Mouse (Mus musculus) ovary, postnatal 36 days (tissue): ENCODE measurements around the gene Msi1.

ENCODE experiments used
- DNase-seq: peaks from one replicate; pipeline ENCODE4 v3.0.0; 2022; ENCODE audit warnings: low spot score, mixed read lengths

Gene Msi1

GRCm38 (mm10) chr5:115469791-115470190, 40.4 kb downstream of the Msi1 start:
- DNase-seq = no peak

GRCm38 (mm10) chr5:115470766-115471531, 41.5 kb downstream of the Msi1 start:
- peak; percentile 55 for DNase-seq

DNA sequence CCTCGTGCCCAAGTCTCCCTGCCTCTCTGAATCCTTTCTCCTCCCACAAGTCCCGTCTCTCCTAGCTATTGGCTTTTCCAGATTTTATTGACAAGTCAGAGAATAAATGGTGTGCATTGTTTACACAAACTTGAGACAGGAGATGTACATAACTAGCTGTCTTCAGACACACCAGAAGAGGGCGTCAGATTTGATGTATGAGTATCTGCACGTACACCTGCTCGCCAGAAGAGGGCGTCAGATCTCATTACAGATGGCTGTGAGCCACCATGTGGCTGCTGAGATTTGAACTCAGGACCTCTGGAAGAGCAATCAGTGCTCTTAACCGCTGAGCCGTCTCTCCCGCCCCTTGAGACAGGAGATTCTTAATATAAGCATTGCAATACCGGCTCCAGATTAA, 43.8 kb downstream of the Msi1 start:
- no peak for DNase-seq

DNA sequence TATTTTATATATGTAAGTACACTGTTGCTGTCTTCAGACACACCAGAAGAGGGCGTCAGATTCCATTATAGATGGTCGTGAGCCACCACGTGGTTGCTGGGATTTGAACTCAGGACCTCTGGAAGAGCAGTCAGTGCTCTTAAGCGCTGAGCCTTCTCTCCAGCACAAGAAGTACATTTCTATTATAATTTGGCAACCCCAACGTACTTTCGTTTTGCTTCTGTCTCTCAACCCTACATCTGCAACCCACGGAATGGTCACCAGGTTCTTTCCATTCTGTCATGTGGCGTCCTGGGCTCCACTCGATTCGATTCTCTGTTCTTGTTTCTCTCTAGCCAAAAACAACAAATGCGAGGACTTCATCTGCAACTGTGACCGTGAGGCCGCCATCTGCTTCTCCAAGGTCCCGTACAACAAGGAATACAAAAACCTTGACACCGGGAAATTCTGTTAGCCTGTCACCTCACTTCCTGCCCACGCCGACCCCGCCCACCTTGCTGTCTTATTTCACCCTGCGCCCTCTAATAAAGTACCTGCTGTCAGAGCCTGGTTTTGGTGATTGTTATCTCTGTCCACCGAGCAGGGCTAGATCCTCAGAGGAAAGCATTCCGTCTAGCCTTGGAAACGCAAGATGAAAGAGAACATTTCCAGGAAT, 44.9 kb downstream of the Msi1 start:
- no peak for DNase-seq

- no peak for DNase-seq
These were observed 46.1 kb downstream of the Msi1 start for GRCm38 (mm10) chr5:115475337-115476106.

DNA sequence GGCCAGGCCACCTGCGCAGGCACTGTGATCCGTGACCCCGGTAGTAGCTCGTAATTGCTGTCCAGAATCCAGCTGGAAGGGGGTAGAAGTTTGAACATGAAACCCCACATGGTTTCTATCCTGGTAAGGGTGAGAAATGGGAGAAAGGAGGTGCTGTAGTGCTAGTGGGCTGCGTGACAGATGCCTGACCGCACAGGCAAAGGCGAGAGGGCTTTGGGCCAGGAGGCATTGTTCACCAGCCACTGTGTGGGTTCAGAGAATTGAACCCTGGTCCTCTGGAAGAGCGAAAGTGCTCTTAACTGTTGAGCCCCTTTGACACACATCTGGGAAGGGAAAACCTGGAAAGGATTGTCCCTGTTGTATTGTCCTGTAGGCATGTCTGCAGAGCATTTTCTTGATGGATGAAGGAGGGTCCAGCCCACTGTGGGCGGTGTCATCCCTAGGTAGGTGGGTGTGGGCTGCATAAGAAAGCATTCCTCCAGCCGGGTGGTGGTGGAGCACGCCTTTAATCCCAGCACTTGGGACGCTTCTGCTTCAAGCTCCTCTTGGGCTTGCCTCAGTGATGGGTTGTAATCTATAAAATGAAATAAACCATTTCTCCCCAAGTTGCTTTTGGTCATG, 46.8 kb downstream of the Msi1 start:
- DNase-seq = no peak

DNA sequence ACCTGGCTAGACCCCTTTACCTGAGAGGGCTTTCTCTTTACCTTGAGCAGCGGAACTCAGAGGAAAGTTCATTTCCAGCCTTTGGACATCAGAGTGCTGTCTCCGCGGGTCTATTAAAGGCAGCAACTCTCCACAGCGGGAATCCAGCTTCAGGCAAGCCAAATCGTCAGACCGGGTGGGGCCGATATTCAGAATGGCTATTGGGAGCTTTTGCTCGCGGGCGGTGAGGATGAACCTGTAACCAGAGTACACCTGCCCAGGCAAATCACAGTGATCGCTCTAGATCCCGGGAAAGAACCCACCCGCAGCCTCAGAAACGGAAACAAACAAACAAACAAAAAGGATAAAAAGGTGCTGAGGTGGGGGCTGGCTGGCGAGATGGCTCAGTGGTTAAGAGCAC, 50.2 kb downstream of the Msi1 start:
- no peak for DNase-seq

DNA sequence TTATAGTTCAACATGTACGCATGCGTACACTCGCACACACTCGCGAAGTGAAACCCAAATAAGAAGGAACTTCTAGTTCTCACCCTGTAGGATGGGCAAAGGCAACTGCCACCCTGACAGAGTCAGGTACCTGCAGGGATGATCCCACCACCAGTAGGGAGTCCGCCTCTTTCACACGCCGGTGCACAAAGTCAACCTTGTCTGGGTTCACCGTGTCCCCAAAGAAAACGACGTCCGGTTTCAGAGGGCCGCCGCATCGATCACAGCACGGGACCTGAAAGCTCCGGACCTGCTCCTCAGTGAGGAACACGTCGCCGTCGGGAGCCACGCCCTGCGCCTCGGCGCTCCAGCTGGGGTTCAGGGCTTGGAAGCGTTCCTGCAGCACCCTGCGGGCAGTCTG, 50.7 kb downstream of the Msi1 start:
- no peak for DNase-seq

GRCm38 (mm10) chr5:115482390-115483265, 53.2 kb downstream of the Msi1 start:
- no peak for DNase-seq

- no peak for DNase-seq
These were observed 54.0 kb downstream of the Msi1 start for GRCm38 (mm10) chr5:115483385-115483784.

GRCm38 (mm10) chr5:115483947-115484920, 54.8 kb downstream of the Msi1 start, which contains the start of gene Sirt4:
Sirt4 (minus strand) TSS chr5:115484725.
- peak; percentile 69 for DNase-seq

- DNase-seq = no peak
These were observed 55.6 kb downstream of the Msi1 start for GRCm38 (mm10) chr5:115484996-115485395.

GRCm38 (mm10) chr5:115485489-115486205, 56.2 kb downstream of the Msi1 start:
- no peak for DNase-seq

DNA sequence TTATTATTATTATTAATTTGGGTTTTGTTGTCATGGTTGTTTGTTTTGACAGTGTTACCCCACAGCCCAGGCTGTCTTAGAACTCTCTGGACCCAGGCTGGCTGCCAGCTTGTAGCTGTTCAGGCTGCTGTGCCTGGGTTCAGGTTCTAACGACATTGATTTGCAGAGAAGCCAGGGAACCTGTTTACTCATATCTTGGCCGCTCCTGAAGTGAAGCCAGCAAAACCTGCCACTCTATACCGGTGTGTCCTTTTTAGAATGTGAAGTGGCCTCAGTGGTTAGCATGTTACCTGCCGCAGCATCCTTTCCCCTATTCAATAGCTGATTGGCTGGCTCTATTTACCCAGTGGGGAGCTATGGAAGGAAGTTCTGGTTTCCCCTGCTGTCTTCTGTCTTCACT, 57.3 kb downstream of the Msi1 start:
- DNase-seq = no peak

GRCm38 (mm10) chr5:115487353-115487752, 58.0 kb downstream of the Msi1 start:
- no peak for DNase-seq

DNA sequence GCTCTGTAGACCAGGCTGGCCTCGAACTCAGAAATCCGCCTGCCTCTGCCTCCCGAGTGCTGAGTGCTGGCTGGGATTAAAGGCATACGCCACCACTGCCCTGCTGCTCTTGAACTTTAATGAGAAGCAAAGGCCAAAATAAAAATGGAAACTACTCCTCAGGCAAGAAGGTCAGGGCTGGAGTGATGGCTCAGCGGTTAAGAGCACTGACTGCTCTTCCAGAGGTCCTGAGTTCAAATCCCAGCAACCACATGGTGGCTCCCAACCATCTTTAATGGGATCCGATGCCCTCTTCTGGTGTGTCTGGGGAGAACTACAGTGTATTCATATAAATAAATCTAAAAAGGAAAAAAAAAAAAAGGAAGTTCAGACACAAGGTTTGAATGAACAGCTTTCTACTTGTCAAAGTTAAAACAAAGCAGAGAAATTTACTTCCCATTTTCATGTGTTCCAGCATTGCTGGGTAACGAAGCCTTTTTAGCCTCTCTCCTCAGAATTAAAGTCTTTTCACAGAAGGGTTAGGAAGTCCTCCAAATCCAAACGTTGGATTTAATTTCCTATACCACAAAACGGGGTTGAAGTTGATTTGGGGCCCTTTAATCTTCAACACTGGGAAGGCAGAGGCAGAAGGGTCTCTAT, 58.7 kb downstream of the Msi1 start:
- DNase-seq = no peak

DNA sequence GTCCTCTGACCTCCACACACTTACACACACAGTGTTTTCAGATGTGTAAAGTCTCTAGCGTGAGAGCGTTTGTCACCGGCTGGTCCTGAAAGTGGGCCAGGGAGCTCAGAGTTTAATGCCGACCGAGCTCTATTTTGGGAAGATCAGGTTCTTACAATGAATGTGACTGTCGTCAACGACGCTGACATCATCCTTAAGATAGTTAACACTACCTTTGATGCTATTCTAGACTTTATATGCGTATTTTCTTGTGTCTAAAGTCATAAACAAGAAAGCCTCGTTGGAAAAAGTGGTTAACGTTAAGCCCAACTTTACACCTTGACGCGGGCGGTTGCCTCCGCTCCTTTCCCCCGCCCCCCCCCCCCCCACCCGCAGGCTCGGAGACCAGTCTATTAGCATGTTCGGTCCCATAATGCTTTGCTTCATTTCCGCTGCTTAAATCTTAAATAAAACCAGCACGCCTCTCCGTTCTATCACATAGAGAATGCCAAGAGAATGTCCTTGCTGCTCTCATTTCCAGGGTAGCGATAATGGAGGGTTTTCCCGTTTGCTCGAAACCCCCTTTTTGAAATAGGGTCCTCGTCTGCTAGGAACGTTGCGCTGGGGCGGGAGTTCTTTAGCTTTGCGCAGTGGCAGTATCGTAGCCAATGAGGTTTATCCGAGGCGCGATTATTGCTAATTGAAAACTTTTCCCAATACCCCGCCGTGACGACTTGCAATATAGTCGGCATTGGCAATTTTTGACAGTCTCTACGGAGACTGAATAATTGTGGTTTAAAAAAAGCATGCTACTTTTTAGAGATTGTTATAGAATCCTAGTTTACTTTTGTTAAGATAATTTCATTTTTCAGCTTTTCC, 59.7 kb downstream of the Msi1 start:
- DNase-seq = peak; percentile 74
